Mouse (Mus musculus) liver, adult 2 months (tissue): Measurements from ENCODE around the gene Gm20388.

Experiments
- CTCF ChIP-seq: fragments of 200-500 bp; IDR thresholded peaks from 2 replicates; pipeline ENCODE4 v1.5.1; 2011; ENCODE audit warnings: low read depth, low read length, control low read depth
- POLR2A ChIP-seq: fragments of 200-500 bp; IDR thresholded peaks from 2 replicates; pipeline ENCODE4 v1.6.1; 2011; ENCODE audit warnings: low read length, control low read depth; ENCODE audit not compliant: insufficient read depth; ENCODE audit errors: extremely low read depth

GRCm38 (mm10) chr8:121966714-121967448 lies 2056.2 kb downstream of the Gm20388 start:
- TF ChIP-seq POLR2A, result no peak
- no peak for TF ChIP-seq CTCF
